Mouse (Mus musculus) cortical plate, adult 2 months (tissue): ENCODE measurements around the gene Soat1.

ENCODE experiments used
- CTCF ChIP-seq: fragments of 200-500 bp; IDR thresholded peaks from 2 replicates; pipeline ENCODE4 v1.5.1; 2011; ENCODE audit warnings: mild to moderate bottlenecking, control low read depth, low read length; ENCODE audit not compliant: insufficient read depth; ENCODE audit errors: extremely low read depth
- POLR2A ChIP-seq: fragments of 200-500 bp; IDR thresholded peaks from 2 replicates; pipeline ENCODE4 v1.6.1; 2011; ENCODE audit warnings: mild to moderate bottlenecking, low read length, control low read depth; ENCODE audit not compliant: insufficient read depth; ENCODE audit errors: extremely low read depth

GRCm38 (mm10) chr1:156442776-156443175 is 31.4 kb downstream of the Soat1 start:
- no peak for TF ChIP-seq CTCF
- TF ChIP-seq POLR2A: no peak
